Mouse (Mus musculus): ENCODE measurements around the gene Fn1.

DNA sequence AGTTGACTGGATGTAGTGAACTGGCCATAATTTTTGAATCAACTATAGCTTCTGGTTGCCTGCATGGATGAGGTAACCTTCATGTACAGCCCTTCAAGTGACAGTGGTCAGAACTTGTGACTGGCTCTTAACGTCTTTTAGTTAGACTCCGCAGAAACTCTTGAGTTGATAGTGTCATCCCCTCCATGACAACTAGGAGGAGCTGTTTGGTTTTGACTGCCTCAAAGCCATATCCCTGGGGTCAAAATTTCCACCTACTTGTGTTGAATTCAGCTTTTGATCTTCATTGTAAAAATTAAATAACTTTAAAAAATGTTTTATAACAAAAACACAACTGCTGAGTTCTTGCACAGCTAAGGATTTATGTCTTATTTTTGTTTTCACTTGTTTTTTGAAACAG lies 22.4 kb upstream of the Fn1 start:
- TF ChIP-seq POLR2A (IDR thresholded peaks at IDR 0.05; ENCODE audit: low read depth, low read length), result no peak
- no peak for TF ChIP-seq CTCF (IDR thresholded peaks at IDR 0.05; ENCODE audit: extremely low read depth, insufficient read depth, insufficient read length, insufficient replicate concordance)

Data from spleen, adult 2 months (tissue).